Mouse (Mus musculus) lung, adult 18-20 months (tissue): ENCODE measurements around the gene Sec23b.

Source experiments
- DNase-seq, 2 experiments: peaks; one replicate each; pipeline ENCODE4 v3.0.0; 2022; ENCODE audit warnings: mixed read lengths in 2 of 2

Sec23b gene

DNA sequence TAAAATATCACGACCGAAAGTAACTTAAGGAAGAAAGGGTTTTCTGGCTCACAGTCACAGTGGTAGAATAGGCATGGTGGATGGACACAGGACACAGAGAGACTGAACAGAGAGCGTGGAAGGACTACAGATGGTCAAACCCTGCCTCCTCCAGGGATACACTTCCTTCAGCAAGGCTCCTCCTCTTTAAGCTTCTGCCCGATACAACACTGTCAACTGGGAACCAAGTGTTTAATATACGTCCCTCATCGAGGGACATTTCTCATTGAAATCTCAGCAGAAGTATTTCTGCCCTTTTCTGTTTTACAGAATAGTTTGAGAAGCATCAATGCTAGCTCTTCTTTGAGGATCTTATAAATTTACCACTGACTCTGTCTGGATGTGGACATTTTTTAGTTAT lies 57.9 kb downstream of the Sec23b start:
- no peak for DNase-seq

DNA sequence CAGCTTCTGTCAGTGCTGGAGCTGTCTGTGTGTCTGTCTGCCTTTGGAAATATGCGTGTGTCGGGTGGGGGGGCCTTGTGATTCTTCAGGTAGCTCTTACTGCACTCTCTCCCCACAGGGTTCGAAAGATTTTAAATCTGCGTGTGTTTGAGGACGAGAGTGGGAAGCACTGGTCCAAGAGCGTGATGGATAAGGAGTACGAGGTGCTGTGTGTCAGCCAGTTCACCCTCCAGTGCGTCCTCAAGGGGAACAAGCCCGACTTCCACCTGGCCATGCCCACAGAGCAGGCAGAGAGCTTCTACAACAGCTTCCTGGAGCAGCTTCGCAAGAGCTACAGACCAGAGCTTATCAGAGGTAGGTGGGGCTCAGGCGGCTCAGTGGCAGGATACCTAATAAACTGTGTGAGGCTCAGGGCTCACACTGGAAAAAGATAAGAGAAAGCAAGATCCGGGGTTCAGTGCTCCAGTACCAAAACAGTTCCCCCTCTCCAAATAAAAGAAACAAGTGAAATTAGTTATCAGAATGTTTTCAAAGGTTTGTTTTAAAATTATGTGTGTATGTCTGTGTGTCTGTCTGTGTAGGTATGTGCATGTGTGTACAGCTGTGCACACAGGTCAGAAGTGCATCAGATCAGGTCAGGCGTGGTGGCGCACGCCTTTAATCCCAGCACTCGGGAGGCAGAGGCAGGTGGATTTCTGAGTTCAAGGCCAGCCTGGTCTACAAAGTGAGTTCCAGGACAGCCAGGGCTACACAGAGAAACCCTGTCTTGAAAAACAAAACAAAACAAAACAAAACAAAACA lies 61.2 kb downstream of the Sec23b start:
- DNase-seq, result no peak

DNA sequence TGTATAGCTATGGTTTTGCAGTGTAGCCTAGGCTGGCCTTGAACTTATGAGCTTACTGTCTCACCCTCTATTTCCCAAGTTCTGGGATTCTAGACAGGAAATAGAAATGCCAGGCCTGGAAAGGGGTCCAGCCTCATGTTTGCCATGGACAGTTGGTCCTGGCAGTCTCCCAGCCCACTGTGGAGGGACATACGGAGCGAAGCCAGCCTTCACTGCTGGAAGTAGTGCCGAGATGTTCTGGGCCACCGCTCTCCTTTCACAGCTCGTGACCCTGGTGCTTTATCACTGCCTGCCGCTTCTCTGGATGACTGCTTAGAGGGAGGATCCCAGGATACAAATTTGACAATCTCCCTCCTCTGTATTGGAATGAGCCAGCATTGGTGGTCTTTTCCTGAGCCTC lies 65.5 kb downstream of the Sec23b start:
- DNase-seq, result no peak

DNA sequence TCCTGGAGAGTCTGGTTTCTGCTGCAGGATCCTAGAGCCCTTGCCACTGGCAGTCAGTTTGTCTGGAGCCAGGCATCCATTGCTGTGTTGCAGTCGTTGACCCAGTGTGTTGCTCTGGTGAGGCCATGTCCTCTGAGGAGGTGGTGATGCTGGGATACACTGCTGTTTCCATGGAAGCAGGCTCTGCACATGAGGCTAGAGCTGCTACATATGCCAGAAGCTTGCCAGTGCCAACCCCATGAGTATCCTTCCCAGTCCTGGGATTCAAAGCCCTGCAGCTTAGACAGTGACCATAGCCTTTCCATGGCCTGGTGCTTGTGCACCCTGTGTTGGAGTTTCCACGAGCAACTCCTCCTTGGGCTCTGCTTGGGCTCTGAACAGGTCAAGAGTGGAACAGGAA lies 77.5 kb downstream of the Sec23b start:
- DNase-seq, result no peak

DNA sequence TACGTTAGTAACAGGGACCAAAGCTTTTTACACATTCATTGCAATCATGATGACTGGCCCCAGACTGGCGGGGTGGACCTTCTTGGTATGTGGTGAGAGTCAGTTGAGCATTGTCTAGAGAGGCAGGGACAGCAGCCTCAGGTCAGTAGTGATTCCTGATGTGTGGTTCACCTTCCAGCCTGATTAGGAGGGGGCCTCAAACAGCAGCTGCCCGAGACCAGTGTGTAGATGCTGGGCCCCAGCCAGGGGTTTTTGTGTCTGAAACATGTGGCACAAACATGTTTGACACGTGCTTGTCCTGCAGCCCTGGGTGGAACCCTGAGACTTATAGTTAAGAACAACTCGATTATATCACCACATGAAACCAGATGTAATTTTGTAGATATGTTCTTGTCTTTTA lies 78.2 kb downstream of the Sec23b start:
- DNase-seq, result no peak

DNA sequence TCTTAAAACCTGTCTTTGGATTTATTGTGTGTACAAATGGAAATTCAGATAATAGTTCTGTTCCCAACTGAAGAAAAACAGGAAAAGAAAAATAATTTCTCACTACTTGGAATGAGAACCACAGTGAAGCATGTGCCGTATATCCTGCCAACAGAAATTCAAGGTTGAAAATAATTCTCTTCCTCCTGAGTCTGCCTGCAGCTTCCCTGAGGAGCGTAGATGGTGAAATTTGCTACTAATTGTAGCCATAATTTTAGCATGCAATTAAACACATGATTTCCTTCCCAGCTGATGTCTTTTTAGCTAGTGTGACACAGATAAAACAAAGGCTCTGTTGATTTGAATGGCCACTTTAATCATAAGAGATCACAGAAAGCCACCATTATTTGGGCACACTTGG lies 78.7 kb downstream of the Sec23b start:
- DNase-seq, result no peak

DNA sequence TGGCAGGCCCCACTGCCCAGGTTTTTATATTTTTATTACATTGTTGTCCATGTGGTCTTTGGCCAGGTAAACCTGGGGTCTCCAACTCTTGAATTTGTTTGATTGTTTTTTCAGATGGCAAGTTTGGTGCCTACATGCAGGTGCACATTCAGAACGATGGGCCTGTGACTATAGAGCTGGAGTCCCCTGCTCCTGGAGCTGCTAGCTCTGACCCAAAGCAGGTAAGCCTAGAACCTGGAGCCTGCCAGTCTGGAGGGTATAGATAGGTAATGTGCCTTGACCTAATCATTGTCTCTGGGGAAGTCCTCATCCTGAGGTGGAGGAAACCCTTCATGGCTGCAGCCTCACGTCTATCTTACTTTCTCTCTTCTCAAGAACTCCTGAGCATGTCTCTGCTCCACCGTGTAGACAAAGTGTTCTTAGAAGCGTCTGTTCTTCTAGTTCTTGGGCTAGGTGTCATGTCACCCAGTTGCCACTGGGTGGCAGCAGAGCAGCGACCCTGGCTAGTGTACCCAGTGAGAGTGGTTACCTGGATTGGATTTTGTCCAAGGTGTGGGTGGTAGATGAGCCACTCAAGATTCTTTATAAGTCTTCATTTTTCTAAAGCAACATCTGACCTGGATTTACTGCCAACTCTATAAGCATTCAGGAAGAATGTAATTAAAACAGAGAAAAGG lies 79.8 kb downstream of the Sec23b start:
- DNase-seq, result peak; percentile 31 to 49

DNA sequence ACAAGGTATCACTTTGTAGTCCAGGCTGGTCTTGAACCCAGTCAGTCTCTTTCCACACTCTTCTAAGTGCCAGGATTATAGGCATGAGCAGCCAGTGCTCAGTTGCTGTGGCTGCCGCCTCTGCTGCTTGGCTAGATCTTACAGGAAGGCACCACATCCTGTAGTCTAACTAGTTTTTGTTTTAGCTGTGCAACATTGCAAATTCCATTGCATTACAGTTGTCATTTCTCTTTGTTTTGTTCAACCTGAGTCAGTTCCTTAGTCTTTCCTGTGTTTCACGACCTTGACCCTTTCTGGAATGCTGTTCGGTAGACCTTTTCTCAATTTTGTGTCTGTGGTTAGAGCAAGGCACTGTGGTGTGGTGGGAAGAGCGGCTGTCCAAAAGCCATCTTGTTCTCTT lies 81.2 kb downstream of the Sec23b start:
- DNase-seq, result no peak

DNA sequence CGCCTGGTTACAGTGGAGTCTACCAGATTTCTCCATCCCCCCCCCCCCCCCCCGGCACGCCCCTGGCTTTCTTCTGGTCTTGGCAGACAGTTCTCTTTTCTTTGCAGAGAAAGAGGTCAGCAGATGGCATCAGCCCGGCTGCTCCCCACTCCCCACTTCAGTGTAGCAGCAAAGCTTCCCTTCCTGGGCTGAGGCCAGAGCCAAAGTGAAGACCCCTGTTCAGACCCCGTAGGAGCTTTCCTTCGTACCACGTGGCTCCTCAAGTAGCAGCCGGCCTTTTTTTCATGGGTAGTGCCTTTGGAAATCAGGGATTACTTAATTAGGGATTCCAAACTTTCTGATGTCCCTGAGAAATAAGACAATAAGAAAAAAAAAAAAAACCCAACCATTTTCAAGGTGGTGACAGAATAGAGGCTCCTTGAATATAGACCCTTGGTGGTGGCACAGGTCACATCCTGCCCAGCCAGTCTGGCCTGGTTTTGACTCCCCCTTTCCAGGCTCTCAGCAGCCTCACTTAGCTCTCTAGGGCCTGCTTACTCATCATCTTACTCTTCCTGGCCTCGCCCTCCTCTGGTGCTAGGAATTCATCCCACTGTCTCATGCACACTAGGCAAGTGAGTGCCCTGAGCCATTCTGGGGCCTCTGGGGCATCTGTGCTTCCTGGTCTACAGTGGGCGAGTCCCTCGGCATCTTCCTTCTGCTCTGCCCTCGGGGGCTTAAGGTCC lies 81.8 kb downstream of the Sec23b start:
- DNase-seq, result no peak

DNA sequence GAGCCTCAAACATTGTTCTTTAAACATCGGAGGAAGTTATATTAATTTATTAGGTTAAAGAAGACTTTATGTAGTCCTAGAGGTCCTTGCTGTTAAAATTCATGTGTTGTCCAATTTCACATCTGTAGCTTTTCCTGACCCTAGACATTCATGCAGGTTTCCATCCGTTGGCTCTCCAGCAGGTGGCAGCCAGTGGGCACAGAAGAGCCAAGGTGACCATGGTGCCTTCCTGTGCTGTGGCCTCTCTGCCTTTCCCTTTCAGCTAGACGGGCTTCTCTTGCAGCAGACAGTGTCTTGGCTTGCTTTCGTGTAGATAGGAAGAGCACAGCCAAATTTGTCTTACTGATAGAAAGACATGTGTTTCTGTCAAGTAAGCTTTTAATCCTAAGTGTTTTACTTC lies 82.7 kb downstream of the Sec23b start:
- DNase-seq, result no peak

DNA sequence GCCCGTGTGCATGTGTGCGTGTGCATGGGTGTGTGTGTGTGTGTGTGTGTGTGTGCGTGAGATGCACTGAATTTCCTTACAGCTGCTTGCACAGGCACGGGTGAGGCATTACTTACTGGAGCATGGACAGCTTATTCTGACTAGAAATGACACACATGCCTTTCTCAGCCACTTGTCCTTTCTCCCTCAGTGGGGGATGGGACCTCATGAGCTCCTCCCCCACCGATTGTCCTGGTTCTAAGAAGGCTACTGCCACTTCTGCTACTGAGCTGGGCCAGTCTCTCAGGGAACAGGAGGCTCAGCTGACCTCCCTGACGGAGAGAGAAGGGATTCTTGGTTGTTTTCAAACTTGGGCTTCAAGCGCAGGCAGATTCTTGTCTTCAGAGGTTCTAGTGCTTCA lies 84.1 kb downstream of the Sec23b start:
- no peak for DNase-seq
